Mouse (Mus musculus) limb, embryonic 12.5 days (tissue): ENCODE data around the gene Gm7030. TPM values are rescaled to one million over a fixed set of nuclear protein-coding genes. Genes with fewer than 3 reads are reported as not detected.
"Not testable (repeated sequence)": the region's sequence is repeated elsewhere in the genome, so short reads cannot be mapped to it uniquely, and the experiment has no call there.

Experiments used
- ATAC-seq: fragments of 200-750 bp; cut with Nextera tagmentation; 2 replicates; pipeline ENCODE4 v1.8.0; 2017; ENCODE audit warnings: low read depth, moderate TSS enrichment; ENCODE audit not compliant: insufficient number of reproducible peaks, insufficient read depth, low FRiP score, low TSS enrichment
- H3K27ac ChIP-seq: fragments of 300-500 bp; sonication (generic); 2 replicates; pipeline ENCODE4 v1.5.1; 2016; ENCODE audit warnings: mild to moderate bottlenecking, moderate library complexity
- H3K27me3 ChIP-seq: fragments of 300-500 bp; sonication (generic); 2 replicates; pipeline ENCODE4 v1.6.1; 2016; ENCODE audit warnings: mild to moderate bottlenecking, moderate library complexity
- H3K36me3 ChIP-seq: fragments of 300-500 bp; sonication (generic); 2 replicates; pipeline ENCODE4 v1.6.1; 2016; ENCODE audit warnings: mild to moderate bottlenecking, moderate library complexity
- H3K4me1 ChIP-seq: fragments of 300-500 bp; sonication (generic); replicated peaks from 2 replicates; pipeline ENCODE4 v1.6.1; 2016
- H3K4me2 ChIP-seq: fragments of 300-500 bp; sonication (generic); 2 replicates; pipeline ENCODE4 v1.6.1; 2016; ENCODE audit warnings: mild to moderate bottlenecking, moderate library complexity
- H3K4me3 ChIP-seq: fragments of 300-500 bp; sonication (generic); replicated peaks from 2 replicates; pipeline ENCODE4 v1.5.1; 2016; ENCODE audit warnings: mild to moderate bottlenecking
- H3K9ac ChIP-seq: fragments of 300-500 bp; sonication (generic); replicated peaks from 2 replicates; pipeline ENCODE4 v1.6.1; 2016; ENCODE audit warnings: mild to moderate bottlenecking, moderate library complexity
- H3K9me3 ChIP-seq: fragments of 300-500 bp; sonication (generic); 2 replicates; pipeline ENCODE4 v1.6.1; 2016; ENCODE audit warnings: mild to moderate bottlenecking, moderate library complexity
- WGBS: fragments of 180-500 bp; shearing (Covaris S2); methylation state at CpG from one replicate; pipeline ENCODE4 v1.1.7; 2016; 5-methylcytosine and 5-hydroxymethylcytosine counted together
- polyA plus RNA-seq: library from polyadenylated mRNA; unstranded; fragments of >200 nt; fragmentation: Nextera tagmentation; extraction: Ambion mirVana; gene quantifications from 2 replicates; pipeline ENCODE4 v1.2.1, GENCODE M21; 2016

Gm7030 gene
- not detected in 2 replicates for polyA plus RNA-seq

- H3K9me3 ChIP-seq, H3K4me3 ChIP-seq, H3K9ac ChIP-seq, H3K4me2 ChIP-seq, H3K4me1 ChIP-seq, ATAC-seq, H3K27ac ChIP-seq, H3K36me3 ChIP-seq: not testable (repeated sequence)
- peaks cover 55% of the 10 kb centered on the region for H3K27me3 ChIP-seq
- 24% methylated on average over 25 of the region's 28 CpGs for WGBS
These were observed at the start of gene Gm7030 for GRCm38 (mm10) chr17:36128968-36129817. Gm7030 (minus strand) TSS chr17:36129425.

DNA sequence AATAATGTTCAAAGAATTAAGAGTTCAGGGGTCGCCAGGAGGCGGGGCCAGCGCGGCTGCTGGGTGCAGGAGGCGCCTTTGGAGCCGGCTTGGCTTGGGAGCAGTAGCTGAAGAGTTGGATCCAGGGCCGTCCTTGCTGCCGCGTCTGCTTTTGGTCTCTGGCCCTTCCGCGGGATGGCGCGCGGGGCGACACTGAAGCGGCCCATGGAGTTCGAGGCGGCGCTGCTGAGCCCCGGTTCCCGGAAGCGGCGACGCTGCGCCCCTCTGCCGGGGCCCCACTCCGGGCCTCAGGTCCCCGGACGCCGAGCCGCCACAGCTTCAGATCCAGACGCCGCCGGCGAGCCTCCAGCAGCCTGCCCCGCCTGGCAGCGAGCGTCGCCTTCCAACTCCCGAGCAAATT, 49.7 kb upstream of the Gm7030 start:
- peak overlapping the region; percentile 41 for H3K4me3 ChIP-seq
- H3K9me3 ChIP-seq, H3K4me1 ChIP-seq, H3K36me3 ChIP-seq, H3K27ac ChIP-seq: not testable (repeated sequence)
- peaks cover 45% of the 10 kb centered on the region for H3K27me3 ChIP-seq
- 0 out of 2 replicates have a peak, but pooled peaks have one; percentile 59 for ATAC-seq
- peak overlapping the region; percentile 68 for H3K4me2 ChIP-seq
- peak overlapping the region; percentile 40; the same call in 1 of the 2 replicates for H3K9ac ChIP-seq
- WGBS, result 0% methylated on average over 38 of the region's 40 CpGs

- not testable (repeated sequence) for H3K27ac ChIP-seq, H3K4me2 ChIP-seq, H3K9me3 ChIP-seq, H3K4me3 ChIP-seq, H3K9ac ChIP-seq, H3K36me3 ChIP-seq, ATAC-seq, H3K4me1 ChIP-seq
- H3K27me3 ChIP-seq, result peaks cover 33% of the 10 kb centered on the region
- WGBS, result no CpG with 5 or more reads among the region's 2 CpGs
These were observed 46.9 kb upstream of the Gm7030 start for GRCm38 (mm10) chr17:36176132-36176531.

GRCm38 (mm10) chr17:36170287-36170814, 41.1 kb upstream of the Gm7030 start:
- H3K9me3 ChIP-seq, result no peaks in the 10 kb centered on the region
- H3K4me3 ChIP-seq, result no peak overlapping the region
- no peak overlapping the region for H3K9ac ChIP-seq
- peaks cover 59% of the 10 kb centered on the region for H3K27me3 ChIP-seq
- peaks cover 4% of the 10 kb centered on the region; the same call in 1 of the 2 replicates for H3K4me1 ChIP-seq
- H3K36me3 ChIP-seq, result no peaks in the 10 kb centered on the region
- 46% methylated on average over 1 of the region's 1 CpGs for WGBS
- H3K27ac ChIP-seq, result no peak overlapping the region
- ATAC-seq, result no peak
- no peak overlapping the region for H3K4me2 ChIP-seq

DNA sequence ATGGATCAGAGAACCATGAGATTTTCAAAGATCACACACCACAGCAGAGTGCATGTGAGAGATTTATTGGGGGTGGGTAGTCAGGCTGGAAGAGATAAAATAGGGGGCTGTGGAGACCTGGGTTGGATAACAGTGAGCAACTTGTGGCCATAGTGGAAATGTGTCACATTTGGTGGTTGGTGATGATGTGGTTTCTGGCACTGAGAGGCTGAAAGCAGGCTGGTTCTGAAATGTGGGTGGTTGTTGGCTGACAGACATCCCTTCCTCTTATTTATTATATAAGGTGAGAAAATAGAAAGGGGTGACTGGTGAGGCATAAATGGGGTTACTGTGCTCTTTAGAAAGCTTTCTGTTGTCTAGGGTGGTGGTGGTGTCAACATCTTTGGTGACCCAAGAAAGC, 40.5 kb upstream of the Gm7030 start:
- H3K27me3 ChIP-seq, result peaks cover 65% of the 10 kb centered on the region
- peaks cover 4% of the 10 kb centered on the region; the same call in 1 of the 2 replicates for H3K4me1 ChIP-seq
- no peak overlapping the region for H3K4me3 ChIP-seq
- no peak for ATAC-seq
- no peaks in the 10 kb centered on the region for H3K36me3 ChIP-seq
- H3K9me3 ChIP-seq, result no peaks in the 10 kb centered on the region
- no peak overlapping the region for H3K9ac ChIP-seq
- no peak overlapping the region for H3K27ac ChIP-seq
- H3K4me2 ChIP-seq, result no peak overlapping the region

DNA sequence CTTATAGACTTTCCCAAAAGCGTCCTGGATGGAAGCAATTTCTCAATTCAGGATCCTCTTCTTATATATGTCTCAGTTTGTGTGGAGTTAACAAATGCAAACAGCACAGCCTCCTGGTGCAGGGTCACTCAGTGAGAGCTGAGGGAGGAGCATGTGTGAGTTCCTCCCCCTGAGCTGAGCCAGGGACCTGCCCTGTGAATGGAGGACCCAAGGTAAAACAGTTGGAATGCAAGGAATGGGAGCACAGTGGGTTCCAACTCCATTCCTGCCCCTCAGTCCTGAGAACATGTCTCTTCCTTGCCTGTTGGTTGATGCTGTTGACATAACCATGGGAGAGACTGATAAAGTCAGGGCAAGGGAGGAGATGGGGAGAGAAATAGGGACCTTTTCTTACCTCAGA, 39.9 kb upstream of the Gm7030 start:
- not testable (repeated sequence) for H3K9me3 ChIP-seq, H3K9ac ChIP-seq, H3K4me2 ChIP-seq, H3K4me3 ChIP-seq, H3K27ac ChIP-seq, ATAC-seq, H3K36me3 ChIP-seq, H3K4me1 ChIP-seq
- WGBS, result 60% methylated on average over 1 of the region's 1 CpGs
- H3K27me3 ChIP-seq, result peaks cover 67% of the 10 kb centered on the region

DNA sequence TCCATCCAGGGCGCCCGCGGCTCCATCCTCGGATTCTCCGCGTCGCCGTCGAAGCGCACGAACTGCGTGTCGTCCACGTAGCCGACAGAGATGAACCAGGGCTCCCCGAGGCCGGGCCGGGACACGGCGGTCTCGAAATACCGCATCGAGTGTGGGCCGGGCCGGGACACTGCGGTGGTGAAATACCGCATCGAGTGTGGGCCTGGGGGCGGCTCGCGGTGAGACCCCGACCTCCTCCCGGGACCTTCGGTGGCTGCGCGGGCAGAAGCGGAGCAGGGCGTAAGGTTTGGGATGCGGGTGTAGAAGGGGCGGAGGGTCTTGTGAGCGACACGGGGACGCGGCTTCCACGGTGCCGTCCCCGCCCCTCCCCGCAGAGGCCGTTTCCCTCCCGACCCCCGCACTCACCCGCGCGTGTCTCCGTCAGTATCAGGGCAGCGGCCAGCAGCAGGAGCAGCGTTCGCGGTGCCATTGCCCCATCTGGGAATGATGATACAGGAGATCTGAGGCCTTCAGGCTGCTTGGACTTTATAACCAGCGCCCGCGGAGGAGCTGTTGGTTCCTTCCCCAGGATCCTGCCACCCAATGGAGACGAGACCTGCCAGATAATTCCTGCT, 38.9 kb upstream of the Gm7030 start, which contains the start of gene Gm8909:
Gene Gm8909 (minus strand): TSS at position 499 of the 614 bp plus-strand sequence.
- peaks cover 4% of the 10 kb centered on the region; the same call in 1 of the 2 replicates for H3K4me1 ChIP-seq
- H3K27me3 ChIP-seq, result peaks cover 76% of the 10 kb centered on the region
- 1% methylated on average over 63 of the region's 63 CpGs for WGBS
- peak within 1 kb of the TSS; percentile 30 for H3K4me3 ChIP-seq
- H3K36me3 ChIP-seq, result no peaks in the 10 kb centered on the region
- no peak within 1 kb of the TSS for H3K9ac ChIP-seq
- no peak within 1 kb of the TSS for H3K27ac ChIP-seq
- H3K9me3 ChIP-seq, result no peaks in the 10 kb centered on the region
- ATAC-seq, result no peak
- H3K4me2 ChIP-seq, result peak within 1 kb of the TSS; percentile 47

GRCm38 (mm10) chr17:36167306-36168038, 38.2 kb upstream of the Gm7030 start:
- H3K27ac ChIP-seq, result no peak overlapping the region

GRCm38 (mm10) chr17:36166901-36167300, 37.7 kb upstream of the Gm7030 start:
- ATAC-seq, H3K9me3 ChIP-seq, H3K4me3 ChIP-seq, H3K27ac ChIP-seq, H3K4me2 ChIP-seq, H3K4me1 ChIP-seq, H3K9ac ChIP-seq, H3K36me3 ChIP-seq: not testable (repeated sequence)
- H3K27me3 ChIP-seq, result peaks cover 87% of the 10 kb centered on the region
- WGBS, result 9% methylated on average over 2 of the region's 2 CpGs

More at GRCm38 (mm10) chr17:36167306-36168038, 38.2 kb upstream of the Gm7030 start:
- ATAC-seq, result no peak
- H3K4me1 ChIP-seq, result peaks cover 4% of the 10 kb centered on the region; the same call in 1 of the 2 replicates
- peak overlapping the region; percentile 30 for H3K4me3 ChIP-seq
- H3K27me3 ChIP-seq, result peaks cover 82% of the 10 kb centered on the region
- WGBS, result 1% methylated on average over 51 of the region's 51 CpGs
- no peaks in the 10 kb centered on the region for H3K36me3 ChIP-seq
- no peak overlapping the region for H3K9ac ChIP-seq
- peak overlapping the region; percentile 47 for H3K4me2 ChIP-seq
- H3K9me3 ChIP-seq, result no peaks in the 10 kb centered on the region

- H3K36me3 ChIP-seq, result no peaks in the 10 kb centered on the region
- peak overlapping the region; percentile 27 for H3K4me3 ChIP-seq
- ATAC-seq, result no peak
- peak overlapping the region; percentile 42 for H3K4me2 ChIP-seq
- H3K4me1 ChIP-seq, result peaks cover 6% of the 10 kb centered on the region; the same call in 1 of the 2 replicates
- no peak overlapping the region for H3K27ac ChIP-seq
- H3K27me3 ChIP-seq, result peaks cover 90% of the 10 kb centered on the region
- H3K9me3 ChIP-seq, result no peaks in the 10 kb centered on the region
- H3K9ac ChIP-seq, result no peak overlapping the region
- WGBS, result 2% methylated on average over 55 of the region's 56 CpGs
These were observed 32.2 kb upstream of the Gm7030 start for GRCm38 (mm10) chr17:36161129-36162051.
